Mouse (Mus musculus) ES-E14 (cell line): Measurements from ENCODE around the gene Aanat. TPM values are rescaled to one million over a fixed set of nuclear protein-coding genes. Genes with fewer than 3 reads are reported as not detected.

Experiments
- DNase-seq: peaks from one replicate; pipeline ENCODE4 v3.0.0-alpha.2; 2013; ENCODE audit warnings: low read depth, low spot score
- H3K27ac ChIP-seq: 2 replicates; pipeline ENCODE4 v1.5.1; 2012; ENCODE audit warnings: low read depth, mild to moderate bottlenecking, low read length, moderate library complexity, mixed read lengths; ENCODE audit not compliant: poor library complexity, insufficient read depth, severe bottlenecking
- H3K36me3 ChIP-seq: 2 replicates; pipeline ENCODE4 v1.6.1; 2012; ENCODE audit warnings: mild to moderate bottlenecking, low read length, moderate library complexity, mixed read lengths; ENCODE audit not compliant: control insufficient read depth, poor library complexity, insufficient read depth, severe bottlenecking
- H3K4me1 ChIP-seq, 2 experiments: fragments of 150-350 bp in 1 of 2; sonication (generic) in 1 of 2; 2 replicates each; pipeline ENCODE4 v1.6.1; 2012; ENCODE audit warnings: low read length in 2 of 2, mild to moderate bottlenecking in 1 of 2, mixed read lengths in 1 of 2; ENCODE audit not compliant: control insufficient read depth in 2 of 2, insufficient read depth in 2 of 2, poor library complexity in 1 of 2
- H3K4me3 ChIP-seq, 2 experiments: fragments of 150-350 bp in 1 of 2; sonication (generic) in 1 of 2; 2 replicates each; pipeline ENCODE4 v1.5.1; 2012; ENCODE audit warnings: low read length in 2 of 2, low read depth in 1 of 2, mild to moderate bottlenecking in 1 of 2, mixed read lengths in 1 of 2; ENCODE audit not compliant: insufficient read depth in 1 of 2, poor library complexity in 1 of 2, severe bottlenecking in 1 of 2
- H3K9ac ChIP-seq: 2 replicates; pipeline ENCODE4 v1.6.1; 2012; ENCODE audit warnings: low read depth, mild to moderate bottlenecking, low read length, mixed read lengths; ENCODE audit not compliant: poor library complexity, insufficient read depth, severe bottlenecking
- H3K9me3 ChIP-seq: fragments of 150-350 bp; sonication (generic); 2 replicates; pipeline ENCODE4 v1.6.1; 2012; ENCODE audit warnings: low read depth, mild to moderate bottlenecking, low read length; ENCODE audit not compliant: control insufficient read depth, insufficient read depth
- CHD2 ChIP-seq: IDR thresholded peaks from 2 replicates; pipeline ENCODE4 v1.6.1; 2014; ENCODE audit warnings: mild to moderate bottlenecking, low read depth, low read length, inconsistent platforms
- HCFC1 ChIP-seq: IDR thresholded peaks from 2 replicates; pipeline ENCODE4 v1.6.1; 2012; ENCODE audit warnings: low read length, inconsistent platforms, borderline replicate concordance; ENCODE audit not compliant: insufficient read depth
- MAFK ChIP-seq: IDR thresholded peaks from 2 replicates; pipeline ENCODE4 v1.6.1; 2014; ENCODE audit warnings: mild to moderate bottlenecking, low read depth, low read length, inconsistent platforms; ENCODE audit not compliant: insufficient read depth
- ZC3H11A ChIP-seq: IDR thresholded peaks from 2 replicates; pipeline ENCODE4 v1.6.1; 2012; ENCODE audit warnings: low read depth, mild to moderate bottlenecking, inconsistent platforms, low read length, borderline replicate concordance
- ZNF384 ChIP-seq: IDR thresholded peaks from 2 replicates; pipeline ENCODE4 v1.6.1; 2012; ENCODE audit warnings: low read depth, low read length, inconsistent platforms
- in situ Hi-C, 2 experiments: fragments of 600-800 bp; cut with MboI; formaldehyde crosslinking; loops; one replicate each; pipeline ENCODE4 v1.15.1; 2025; ENCODE audit warnings: low sequenced_read_pairs in 2 of 2, inconsistent platforms in 1 of 2; ENCODE audit not compliant: unreplicated experiment in 2 of 2
- total RNA-seq: library from RNA; depleted of rRNA; stranded (reverse); fragments of 300-350 nt; gene quantifications from 2 replicates; pipeline ENCODE4 v1.2.3, GENCODE M21; 2012

Gene Aanat
- total RNA-seq, 1 experiment: 0.94 TPM

GRCm38 (mm10) chr11:116616438-116617118 is 30.3 kb downstream of the Aanat start:
- Histone ChIP-seq H3K27ac (peak overlapping the region; percentile 20; the same call in 1 of the 2 replicates), H3K36me3 (peaks cover 2% of the 10 kb centered on the region; the same call in 1 of the 2 replicates), H3K9ac (no peak overlapping the region), H3K4me3 (no peak overlapping the region), H3K9me3 (no peaks in the 10 kb centered on the region), H3K4me1 (peaks cover 4 to 43% of the 10 kb centered on the region in 2 experiments; a peak in 3 of 4 replicates)
- DNase-seq: no peak
- no peak for TF ChIP-seq MAFK
- no peak for TF ChIP-seq ZNF384
- TF ChIP-seq CHD2: no peak
- no peak for TF ChIP-seq ZC3H11A
- TF ChIP-seq HCFC1: no peak
- in situ Hi-C loops: no loop called here

GRCm38 (mm10) chr11:116617641-116618040 is 31.4 kb downstream of the Aanat start:
- Histone ChIP-seq H3K4me3 (no peak overlapping the region), H3K9me3 (no peaks in the 10 kb centered on the region), H3K4me1 (peaks cover 8 to 50% of the 10 kb centered on the region in 2 experiments; a peak in 3 of 4 replicates), H3K36me3 (peaks cover 2% of the 10 kb centered on the region; the same call in 1 of the 2 replicates), H3K27ac (no peak overlapping the region), H3K9ac (no peak overlapping the region)
- no peak for DNase-seq
- in situ Hi-C loops: no loop called here
- no peak for TF ChIP-seq ZNF384
- no peak for TF ChIP-seq ZC3H11A
- no peak for TF ChIP-seq MAFK
- no peak for TF ChIP-seq CHD2
- TF ChIP-seq HCFC1: no peak

GRCm38 (mm10) chr11:116618666-116619065 is 32.4 kb downstream of the Aanat start:
- no peak for TF ChIP-seq CHD2
- no peak for TF ChIP-seq HCFC1
- no peak for TF ChIP-seq MAFK
- TF ChIP-seq ZNF384: no peak
- no peak for TF ChIP-seq ZC3H11A
- Histone ChIP-seq H3K4me1 (peaks cover 8 to 50% of the 10 kb centered on the region in 2 experiments; a peak in 3 of 4 replicates), H3K27ac (no peak overlapping the region), H3K4me3 (no peak overlapping the region), H3K9me3 (no peaks in the 10 kb centered on the region), H3K9ac (no peak overlapping the region), H3K36me3 (no peaks in the 10 kb centered on the region)
- no peak for DNase-seq
- in situ Hi-C loops: no loop called here

GRCm38 (mm10) chr11:116619156-116619555 is 32.9 kb downstream of the Aanat start:
- no peak overlapping the region for H3K27ac ChIP-seq
- TF ChIP-seq ZC3H11A (no peak), CHD2 (no peak), HCFC1 (no peak), ZNF384 (no peak), MAFK (no peak)
- H3K9me3 ChIP-seq: no peaks in the 10 kb centered on the region
- no peak for DNase-seq
- no peak overlapping the region for H3K4me3 ChIP-seq
- no peak overlapping the region for H3K9ac ChIP-seq
- no peaks in the 10 kb centered on the region for H3K36me3 ChIP-seq
- H3K4me1 ChIP-seq: peaks cover 8 to 50% of the 10 kb centered on the region in 2 experiments; a peak in 3 of 4 replicates
- in situ Hi-C loops: no loop called here
